Mouse (Mus musculus): ENCODE results near the gene Tle3. TPM values are rescaled to one million over a fixed set of nuclear protein-coding genes. Genes with fewer than 3 reads are reported as not detected.

The Tle3 gene
- polyA plus RNA-seq, 1 experiment from 2014 or later = 29.7 TPM

DNA sequence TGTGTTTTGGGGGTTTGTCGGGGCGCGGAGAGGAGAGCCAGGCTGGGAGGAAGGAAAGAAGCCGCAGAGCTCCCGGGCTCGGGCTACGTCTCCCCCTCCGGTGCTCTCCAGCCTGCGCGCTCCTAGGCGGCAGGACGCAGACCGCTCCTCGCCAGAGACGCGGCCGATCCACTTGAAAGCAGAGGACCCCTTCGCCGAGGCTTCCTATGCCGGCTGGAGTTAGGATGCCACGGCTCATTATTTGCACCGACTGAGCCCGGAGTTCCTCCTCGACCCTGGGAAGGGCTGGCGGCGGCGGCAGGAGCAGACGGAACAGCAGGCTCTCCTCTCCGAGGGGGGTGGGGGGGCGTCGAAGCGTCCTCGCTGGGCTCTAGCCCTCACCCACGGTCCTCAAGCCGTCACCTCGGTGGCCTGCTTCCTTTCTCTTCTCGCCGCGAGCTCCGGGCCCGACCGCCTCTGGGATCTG is 377 bp downstream of the Tle3 start:
- WGBS = under 1% methylated on average over 41 of the region's 42 CpGs
- Histone ChIP-seq H3K27ac (ENCODE audit: low read length) (peak overlapping the region; percentile 93), H3K4me1 (ENCODE audit: control insufficient read depth, insufficient read depth, low read length) (peaks cover 50% of the 10 kb centered on the region), H3K27me3 (ENCODE audit: control insufficient read depth, insufficient read depth, low read depth, low read length) (no peaks in the 10 kb centered on the region), H3K4me3 (ENCODE audit: low read depth, low read length) (peak overlapping the region; percentile 83), H3K36me3 (ENCODE audit: control insufficient read depth, insufficient read depth, low read length) (no peaks in the 10 kb centered on the region), H3K4me2 (ENCODE audit: low read length) (peak overlapping the region; percentile 94), H3K9ac (ENCODE audit: low read depth, low read length) (peak overlapping the region; percentile 97), H3K9me3 (replicated peaks; ENCODE audit: control insufficient read depth, low read length, poor library complexity, severe bottlenecking) (no peaks in the 10 kb centered on the region)
- ATAC-seq = 0 out of 2 replicates have a peak, but pooled peaks have one; percentile 7

DNA sequence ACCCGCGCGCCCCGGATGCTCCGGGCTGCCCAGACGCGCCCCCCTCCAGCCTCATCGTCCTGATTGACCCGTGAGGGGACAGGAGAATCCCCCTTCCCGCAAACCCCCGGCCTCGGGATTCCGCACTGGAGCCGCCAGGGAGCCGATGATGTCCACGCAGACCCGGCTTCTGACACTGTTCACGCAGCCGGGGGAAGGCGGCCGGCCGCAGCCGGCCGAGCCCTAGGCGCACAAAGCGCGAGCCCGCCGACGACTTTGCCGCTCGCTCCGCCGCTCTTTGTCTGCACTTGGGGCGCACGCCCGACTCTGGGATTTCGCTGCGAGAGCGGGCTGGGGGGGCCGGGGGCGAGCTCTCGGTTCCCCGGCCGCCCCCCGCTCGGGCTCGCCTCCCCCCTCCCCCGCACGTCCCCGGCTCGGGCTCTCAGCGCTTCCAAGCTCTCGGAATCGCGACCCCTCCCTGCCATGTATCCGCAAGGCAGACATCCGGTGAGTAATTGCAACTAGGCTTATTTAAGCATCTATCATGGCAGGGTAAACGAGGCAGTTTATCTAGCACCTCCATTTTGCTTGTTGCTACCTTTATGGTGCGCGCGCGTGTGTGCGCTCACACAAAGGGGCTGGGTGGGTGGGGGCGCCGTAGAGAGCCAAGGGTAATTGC is 939 bp downstream of the Tle3 start:
- H3K27me3 ChIP-seq (ENCODE audit: control insufficient read depth, insufficient read depth, low read depth, low read length) = no peaks in the 10 kb centered on the region
- 0% methylated on average over 62 of the region's 66 CpGs for WGBS
- H3K4me3 ChIP-seq (ENCODE audit: low read depth, low read length) = peak overlapping the region; percentile 83
- H3K9me3 ChIP-seq (replicated peaks; ENCODE audit: control insufficient read depth, low read length, poor library complexity, severe bottlenecking) = no peaks in the 10 kb centered on the region
- no peak for ATAC-seq
- H3K4me2 ChIP-seq (ENCODE audit: low read length) = peak overlapping the region; percentile 94
- H3K36me3 ChIP-seq (ENCODE audit: control insufficient read depth, insufficient read depth, low read length) = no peaks in the 10 kb centered on the region
- peak overlapping the region; percentile 97 for H3K9ac ChIP-seq (ENCODE audit: low read depth, low read length)
- H3K4me1 ChIP-seq (ENCODE audit: control insufficient read depth, insufficient read depth, low read length) = peaks cover 55% of the 10 kb centered on the region
- peak overlapping the region; percentile 93 for H3K27ac ChIP-seq (ENCODE audit: low read length)

- Histone ChIP-seq H3K27ac (ENCODE audit: low read length) (peak overlapping the region; percentile 93), H3K9me3 (replicated peaks; ENCODE audit: control insufficient read depth, low read length, poor library complexity, severe bottlenecking) (no peaks in the 10 kb centered on the region), H3K4me3 (ENCODE audit: low read depth, low read length) (peak overlapping the region; percentile 83), H3K9ac (ENCODE audit: low read depth, low read length) (peak overlapping the region; percentile 97), H3K4me1 (ENCODE audit: control insufficient read depth, insufficient read depth, low read length) (peaks cover 60% of the 10 kb centered on the region), H3K36me3 (ENCODE audit: control insufficient read depth, insufficient read depth, low read length) (no peaks in the 10 kb centered on the region), H3K27me3 (ENCODE audit: control insufficient read depth, insufficient read depth, low read depth, low read length) (no peaks in the 10 kb centered on the region), H3K4me2 (ENCODE audit: low read length) (peak overlapping the region; percentile 94)
- 0% methylated on average over 23 of the region's 23 CpGs for WGBS
- no peak for ATAC-seq
Observed at GRCm38 (mm10) chr9:61373634-61373941, 1.4 kb downstream of the Tle3 start.

- peaks cover 60% of the 10 kb centered on the region for H3K4me1 ChIP-seq (ENCODE audit: control insufficient read depth, insufficient read depth, low read length)
- peak overlapping the region; percentile 83 for H3K4me3 ChIP-seq (ENCODE audit: low read depth, low read length)
- no peaks in the 10 kb centered on the region for H3K9me3 ChIP-seq (replicated peaks; ENCODE audit: control insufficient read depth, low read length, poor library complexity, severe bottlenecking)
- WGBS = under 1% methylated on average over 44 of the region's 51 CpGs
- peak overlapping the region; percentile 94 for H3K4me2 ChIP-seq (ENCODE audit: low read length)
- H3K36me3 ChIP-seq (ENCODE audit: control insufficient read depth, insufficient read depth, low read length) = no peaks in the 10 kb centered on the region
- ATAC-seq = no peak
- H3K27me3 ChIP-seq (ENCODE audit: control insufficient read depth, insufficient read depth, low read depth, low read length) = no peaks in the 10 kb centered on the region
- peak overlapping the region; percentile 93 for H3K27ac ChIP-seq (ENCODE audit: low read length)
- H3K9ac ChIP-seq (ENCODE audit: low read depth, low read length) = peak overlapping the region; percentile 97
Observed at GRCm38 (mm10) chr9:61373942-61374900, 2.1 kb downstream of the Tle3 start.

DNA sequence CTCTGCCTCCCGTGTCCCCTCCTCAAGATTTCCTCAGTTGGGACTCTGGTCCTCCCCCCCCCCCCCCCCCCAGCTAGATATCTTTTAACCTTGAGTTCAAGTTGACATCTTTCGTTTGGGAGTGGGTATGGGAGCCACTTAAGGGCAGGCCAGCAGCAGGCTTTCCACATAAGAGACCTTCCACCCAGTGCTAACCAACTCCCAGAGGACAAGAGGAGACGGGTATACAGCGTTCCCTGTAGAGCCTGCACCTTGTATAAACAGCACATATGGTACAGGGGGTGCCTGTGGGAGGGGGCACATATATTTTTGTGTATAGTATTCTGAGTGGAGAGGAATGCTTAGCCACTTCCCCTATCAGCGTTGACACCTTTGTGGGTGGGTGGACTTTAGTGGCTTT is 2.8 kb downstream of the Tle3 start:
- H3K4me2 ChIP-seq (ENCODE audit: low read length) = peak overlapping the region; percentile 94
- H3K4me3 ChIP-seq (ENCODE audit: low read depth, low read length) = peak overlapping the region; percentile 83
- WGBS = 7% methylated on average over 5 of the region's 5 CpGs
- no peaks in the 10 kb centered on the region for H3K27me3 ChIP-seq (ENCODE audit: control insufficient read depth, insufficient read depth, low read depth, low read length)
- H3K36me3 ChIP-seq (ENCODE audit: control insufficient read depth, insufficient read depth, low read length) = no peaks in the 10 kb centered on the region
- H3K4me1 ChIP-seq (ENCODE audit: control insufficient read depth, insufficient read depth, low read length) = peaks cover 60% of the 10 kb centered on the region
- no peak for ATAC-seq
- no peaks in the 10 kb centered on the region for H3K9me3 ChIP-seq (replicated peaks; ENCODE audit: control insufficient read depth, low read length, poor library complexity, severe bottlenecking)
- no peak overlapping the region for H3K27ac ChIP-seq (ENCODE audit: low read length)
- H3K9ac ChIP-seq (ENCODE audit: low read depth, low read length) = peak overlapping the region; percentile 97; the same call in 1 of the 2 replicates

DNA sequence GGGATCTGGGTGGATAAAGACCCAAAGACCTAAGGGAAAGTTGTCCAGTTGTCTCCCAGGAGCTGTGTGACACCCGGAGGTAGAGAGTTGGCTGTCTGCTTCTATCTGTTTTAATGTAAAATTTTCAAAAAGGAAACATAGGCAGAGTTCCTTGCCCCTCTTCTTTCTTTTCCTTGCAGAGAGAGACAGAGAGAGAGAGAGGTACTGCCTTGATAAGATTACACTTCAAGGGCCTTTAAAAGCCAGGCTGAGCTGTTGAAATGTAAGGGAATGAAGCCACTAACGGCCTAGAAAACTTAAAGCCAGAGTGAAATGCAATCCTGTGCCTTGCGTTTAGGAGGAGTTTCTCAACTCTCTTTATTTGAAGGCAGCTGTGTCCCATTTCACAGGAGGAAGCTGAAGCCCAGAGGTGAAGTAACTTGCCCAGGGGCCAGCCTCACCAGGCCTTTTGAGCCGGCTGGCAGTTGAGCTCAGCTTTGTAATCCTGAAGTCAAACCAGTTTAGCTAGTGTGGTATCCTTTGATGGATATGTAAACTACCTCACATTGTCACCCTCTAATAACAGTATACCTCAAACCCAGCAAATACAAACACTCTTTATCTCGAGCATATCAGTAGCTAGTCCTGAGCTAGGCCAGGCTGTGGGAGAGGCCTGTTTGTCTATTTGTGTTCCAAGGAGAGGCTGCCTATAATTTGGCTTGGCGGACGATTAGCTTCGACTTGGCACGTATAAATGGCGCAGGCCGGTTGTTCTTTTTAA is 3.8 kb downstream of the Tle3 start:
- Histone ChIP-seq H3K9ac (ENCODE audit: low read depth, low read length) (no peak overlapping the region; the same call in 1 of the 2 replicates), H3K36me3 (ENCODE audit: control insufficient read depth, insufficient read depth, low read length) (no peaks in the 10 kb centered on the region), H3K27me3 (ENCODE audit: control insufficient read depth, insufficient read depth, low read depth, low read length) (no peaks in the 10 kb centered on the region), H3K27ac (ENCODE audit: low read length) (no peak overlapping the region), H3K4me2 (ENCODE audit: low read length) (peak overlapping the region; percentile 94), H3K4me3 (ENCODE audit: low read depth, low read length) (peak overlapping the region; percentile 30), H3K4me1 (ENCODE audit: control insufficient read depth, insufficient read depth, low read length) (peaks cover 69% of the 10 kb centered on the region), H3K9me3 (replicated peaks; ENCODE audit: control insufficient read depth, low read length, poor library complexity, severe bottlenecking) (no peaks in the 10 kb centered on the region)
- WGBS = 24% methylated on average over 11 of the region's 11 CpGs
- no peak for ATAC-seq

GRCm38 (mm10) chr9:61376650-61377049 is 4.5 kb downstream of the Tle3 start:
- Histone ChIP-seq H3K4me3 (ENCODE audit: low read depth, low read length) (peak overlapping the region; percentile 30), H3K4me1 (ENCODE audit: control insufficient read depth, insufficient read depth, low read length) (peaks cover 70% of the 10 kb centered on the region), H3K9me3 (replicated peaks; ENCODE audit: control insufficient read depth, low read length, poor library complexity, severe bottlenecking) (no peaks in the 10 kb centered on the region), H3K36me3 (ENCODE audit: control insufficient read depth, insufficient read depth, low read length) (no peaks in the 10 kb centered on the region), H3K9ac (ENCODE audit: low read depth, low read length) (no peak overlapping the region; the same call in 1 of the 2 replicates), H3K27ac (ENCODE audit: low read length) (no peak overlapping the region), H3K4me2 (ENCODE audit: low read length) (peak overlapping the region; percentile 94), H3K27me3 (ENCODE audit: control insufficient read depth, insufficient read depth, low read depth, low read length) (no peaks in the 10 kb centered on the region)
- 34% methylated on average over 3 of the region's 3 CpGs for WGBS
- ATAC-seq = no peak

DNA sequence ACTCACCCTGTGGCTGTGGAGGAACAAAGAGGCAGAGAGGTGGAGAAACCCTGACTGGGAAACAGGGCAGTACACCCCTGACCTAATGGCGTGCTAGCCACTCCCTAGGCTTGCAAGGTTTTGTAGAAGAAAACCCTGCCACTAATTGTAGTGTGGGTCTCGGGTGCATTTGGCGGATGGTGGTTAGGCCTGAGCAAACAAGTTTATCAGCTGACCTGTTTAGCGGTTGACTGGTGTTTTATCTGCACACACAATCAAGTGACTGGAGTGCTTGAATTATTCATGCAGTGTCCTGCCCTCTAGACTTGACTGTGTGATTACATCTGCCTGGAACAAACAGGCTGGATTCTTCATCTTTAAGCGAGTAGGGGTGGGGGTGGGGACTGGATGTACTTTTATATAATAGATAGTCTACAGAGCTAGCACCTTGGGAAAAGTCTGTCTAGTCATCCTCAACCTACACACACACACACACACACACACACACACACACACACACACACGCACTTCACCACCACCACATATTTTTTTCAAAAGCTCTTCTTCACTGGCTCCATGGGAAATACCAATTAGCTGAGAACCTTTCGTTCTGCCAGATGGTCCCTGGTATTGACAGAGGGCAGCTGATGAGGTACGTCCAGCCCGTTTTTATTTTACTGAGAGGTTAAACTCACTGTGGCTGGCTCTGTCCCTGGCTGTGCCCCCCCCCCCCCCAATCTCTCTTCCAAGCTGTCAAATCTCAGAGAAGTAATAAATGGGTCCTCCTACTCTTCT is 5.7 kb downstream of the Tle3 start:
- no peak for ATAC-seq
- no peaks in the 10 kb centered on the region for H3K36me3 ChIP-seq (ENCODE audit: control insufficient read depth, insufficient read depth, low read length)
- no peaks in the 10 kb centered on the region for H3K9me3 ChIP-seq (replicated peaks; ENCODE audit: control insufficient read depth, low read length, poor library complexity, severe bottlenecking)
- H3K27ac ChIP-seq (ENCODE audit: low read length) = peak overlapping the region; percentile 30; the same call in 1 of the 2 replicates
- H3K4me2 ChIP-seq (ENCODE audit: low read length) = peak overlapping the region; percentile 94
- no peaks in the 10 kb centered on the region for H3K27me3 ChIP-seq (ENCODE audit: control insufficient read depth, insufficient read depth, low read depth, low read length)
- peaks cover 77% of the 10 kb centered on the region for H3K4me1 ChIP-seq (ENCODE audit: control insufficient read depth, insufficient read depth, low read length)
- peak overlapping the region; percentile 30 for H3K4me3 ChIP-seq (ENCODE audit: low read depth, low read length)
- WGBS = 7% methylated on average over 9 of the region's 9 CpGs
- peak overlapping the region; percentile 51 for H3K9ac ChIP-seq (ENCODE audit: low read depth, low read length)

Measured in midbrain, embryonic 16.5 days (tissue).